Mouse (Mus musculus): ENCODE measurements around the gene Mki67. TPM values are rescaled to one million over a fixed set of nuclear protein-coding genes. Genes with fewer than 3 reads are reported as not detected.

Mki67 gene
- polyA plus RNA-seq, 1 experiment, result 4.6 TPM

- Histone ChIP-seq H3K27me3 (ENCODE audit: control insufficient read depth, insufficient read depth, low read length) (no peaks in the 10 kb centered on the region; the same call in 1 of the 2 replicates), H3K4me1 (ENCODE audit: control insufficient read depth, insufficient read depth, insufficient read length) (no peaks in the 10 kb centered on the region), H3K36me3 (ENCODE audit: control insufficient read depth, insufficient read depth, low read length) (no peaks in the 10 kb centered on the region), H3K27ac (ENCODE audit: insufficient read depth, low read length) (no peak overlapping the region), H3K4me3 (ENCODE audit: extremely low read depth, insufficient read depth, insufficient read length) (no peak overlapping the region)
- WGBS, result 66% methylated on average over 2 of the region's 2 CpGs
- no peak for TF ChIP-seq POLR2A (IDR thresholded peaks at IDR 0.05; ENCODE audit: low read depth, low read length)
- no peak for TF ChIP-seq CTCF (IDR thresholded peaks at IDR 0.05; ENCODE audit: extremely low read depth, insufficient read depth, insufficient read length, insufficient replicate concordance)
- DNase-seq (ENCODE audit: low read depth in 1 of 2, low spot score in 2 of 2), result no peak
These were observed 30.9 kb upstream of the Mki67 start for GRCm38 (mm10) chr7:135747072-135747471.

GRCm38 (mm10) chr7:135746528-135746927 lies 30.4 kb upstream of the Mki67 start:
- no peaks in the 10 kb centered on the region for H3K4me1 ChIP-seq (ENCODE audit: control insufficient read depth, insufficient read depth, insufficient read length)
- WGBS, result 52% methylated on average over 6 of the region's 6 CpGs
- no peak for DNase-seq (ENCODE audit: low read depth in 1 of 2, low spot score in 2 of 2)
- H3K4me3 ChIP-seq (ENCODE audit: extremely low read depth, insufficient read depth, insufficient read length), result no peak overlapping the region
- no peak for TF ChIP-seq POLR2A (IDR thresholded peaks at IDR 0.05; ENCODE audit: low read depth, low read length)
- no peak for TF ChIP-seq CTCF (IDR thresholded peaks at IDR 0.05; ENCODE audit: extremely low read depth, insufficient read depth, insufficient read length, insufficient replicate concordance)
- no peak overlapping the region for H3K27ac ChIP-seq (ENCODE audit: insufficient read depth, low read length)
- no peaks in the 10 kb centered on the region; the same call in none of the 2 replicates for H3K27me3 ChIP-seq (ENCODE audit: control insufficient read depth, insufficient read depth, low read length)
- no peaks in the 10 kb centered on the region for H3K36me3 ChIP-seq (ENCODE audit: control insufficient read depth, insufficient read depth, low read length)

DNA sequence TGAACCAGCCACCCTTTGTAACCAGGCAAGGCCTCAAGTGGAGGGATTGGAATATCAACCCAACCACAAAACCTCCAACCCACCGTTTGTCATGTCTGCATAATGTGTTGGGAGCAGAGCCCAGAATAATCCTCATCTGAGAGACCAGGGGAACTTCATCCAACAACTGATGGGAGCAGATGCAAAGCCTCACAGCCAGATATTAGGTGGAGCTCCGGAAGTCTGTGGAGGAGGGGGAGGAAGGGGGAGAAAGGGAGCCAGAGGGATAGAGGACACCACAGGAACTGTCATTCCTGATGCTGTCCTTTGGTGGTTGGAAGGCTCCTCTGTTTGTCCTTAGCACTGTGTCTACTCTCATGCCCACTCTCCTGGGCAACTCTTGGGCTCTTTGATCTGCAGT lies 28.9 kb upstream of the Mki67 start:
- H3K27ac ChIP-seq (ENCODE audit: insufficient read depth, low read length), result no peak overlapping the region
- H3K4me1 ChIP-seq (ENCODE audit: control insufficient read depth, insufficient read depth, insufficient read length), result no peaks in the 10 kb centered on the region
- no peak overlapping the region for H3K4me3 ChIP-seq (ENCODE audit: extremely low read depth, insufficient read depth, insufficient read length)
- H3K27me3 ChIP-seq (ENCODE audit: control insufficient read depth, insufficient read depth, low read length), result no peaks in the 10 kb centered on the region; the same call in none of the 2 replicates
- DNase-seq (ENCODE audit: low read depth in 1 of 2, low spot score in 2 of 2), result no peak
- no peaks in the 10 kb centered on the region for H3K36me3 ChIP-seq (ENCODE audit: control insufficient read depth, insufficient read depth, low read length)
- WGBS, result 38% methylated on average over 2 of the region's 2 CpGs
- no peak for TF ChIP-seq CTCF (IDR thresholded peaks at IDR 0.05; ENCODE audit: extremely low read depth, insufficient read depth, insufficient read length, insufficient replicate concordance)

DNA sequence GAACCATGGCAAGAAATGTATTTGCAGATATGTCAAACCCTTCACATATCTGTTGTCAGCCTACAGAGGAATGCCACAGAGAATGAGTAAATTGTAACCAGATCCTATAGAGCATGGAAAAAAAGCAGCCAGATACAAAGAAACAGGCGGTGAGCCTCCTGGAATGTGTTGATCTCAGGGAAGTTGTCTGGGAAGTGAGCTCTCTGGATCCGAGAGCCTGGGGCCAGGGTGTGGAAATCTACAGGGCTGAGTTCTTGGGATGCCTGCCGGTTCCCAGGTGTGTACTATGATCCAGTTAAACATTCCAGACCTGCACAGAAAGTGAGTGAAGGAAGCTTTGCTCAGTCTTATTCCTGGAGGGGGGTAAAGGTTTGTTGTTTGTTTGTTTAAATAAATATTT lies 24.3 kb upstream of the Mki67 start:
- H3K27ac ChIP-seq (ENCODE audit: insufficient read depth, low read length), result no peak overlapping the region
- no peak overlapping the region for H3K4me3 ChIP-seq (ENCODE audit: extremely low read depth, insufficient read depth, insufficient read length)
- no peak for TF ChIP-seq CTCF (IDR thresholded peaks at IDR 0.05; ENCODE audit: extremely low read depth, insufficient read depth, insufficient read length, insufficient replicate concordance)
- no peak for TF ChIP-seq POLR2A (IDR thresholded peaks at IDR 0.05; ENCODE audit: low read depth, low read length)
- H3K36me3 ChIP-seq (ENCODE audit: control insufficient read depth, insufficient read depth, low read length), result no peaks in the 10 kb centered on the region
- no peaks in the 10 kb centered on the region for H3K4me1 ChIP-seq (ENCODE audit: control insufficient read depth, insufficient read depth, insufficient read length)
- WGBS, result 87% methylated on average over 3 of the region's 3 CpGs
- H3K27me3 ChIP-seq (ENCODE audit: control insufficient read depth, insufficient read depth, low read length), result no peaks in the 10 kb centered on the region; the same call in none of the 2 replicates
- DNase-seq (ENCODE audit: low read depth in 1 of 2, low spot score in 2 of 2), result no peak

DNA sequence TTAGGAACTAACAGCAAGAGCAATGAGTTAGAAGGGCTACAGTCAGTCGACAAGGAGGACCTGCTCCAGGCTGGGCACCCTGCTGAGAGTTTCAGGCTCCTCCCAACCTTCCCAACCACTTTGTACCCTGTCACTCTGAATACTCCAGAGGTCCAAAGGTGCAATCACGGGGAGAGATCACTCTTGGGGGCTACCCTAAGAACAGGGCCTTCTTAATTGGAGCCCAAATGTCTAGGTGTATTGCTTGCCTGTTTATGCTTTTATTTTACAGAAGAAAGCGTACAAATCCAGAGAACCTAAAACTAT lies 20.4 kb upstream of the Mki67 start:
- H3K27me3 ChIP-seq (ENCODE audit: control insufficient read depth, insufficient read depth, low read length), result no peaks in the 10 kb centered on the region
- H3K4me1 ChIP-seq (ENCODE audit: control insufficient read depth, insufficient read depth, insufficient read length), result no peaks in the 10 kb centered on the region
- no peak overlapping the region for H3K4me3 ChIP-seq (ENCODE audit: extremely low read depth, insufficient read depth, insufficient read length)
- no peak overlapping the region for H3K27ac ChIP-seq (ENCODE audit: insufficient read depth, low read length)
- DNase-seq (ENCODE audit: low read depth in 1 of 2, low spot score in 2 of 2), result no peak
- TF ChIP-seq POLR2A (IDR thresholded peaks at IDR 0.05; ENCODE audit: low read depth, low read length), result no peak
- 49% methylated on average over 3 of the region's 3 CpGs for WGBS
- H3K36me3 ChIP-seq (ENCODE audit: control insufficient read depth, insufficient read depth, low read length), result no peaks in the 10 kb centered on the region

GRCm38 (mm10) chr7:135735691-135736580 lies 19.8 kb upstream of the Mki67 start:
- Histone ChIP-seq H3K4me3 (ENCODE audit: extremely low read depth, insufficient read depth, insufficient read length) (peak overlapping the region; percentile 35), H3K27ac (ENCODE audit: insufficient read depth, low read length) (no peak overlapping the region), H3K36me3 (ENCODE audit: control insufficient read depth, insufficient read depth, low read length) (no peaks in the 10 kb centered on the region), H3K4me1 (ENCODE audit: control insufficient read depth, insufficient read depth, insufficient read length) (no peaks in the 10 kb centered on the region), H3K27me3 (ENCODE audit: control insufficient read depth, insufficient read depth, low read length) (no peaks in the 10 kb centered on the region)
- DNase-seq (ENCODE audit: low read depth in 1 of 2, low spot score in 2 of 2), result peak; percentile 91
- 6% methylated on average over 31 of the region's 31 CpGs for WGBS
- TF ChIP-seq POLR2A (IDR thresholded peaks at IDR 0.05; ENCODE audit: low read depth, low read length) (no peak), CTCF (IDR thresholded peaks at IDR 0.05; ENCODE audit: extremely low read depth, insufficient read depth, insufficient read length, insufficient replicate concordance) (peak; percentile 96)

DNA sequence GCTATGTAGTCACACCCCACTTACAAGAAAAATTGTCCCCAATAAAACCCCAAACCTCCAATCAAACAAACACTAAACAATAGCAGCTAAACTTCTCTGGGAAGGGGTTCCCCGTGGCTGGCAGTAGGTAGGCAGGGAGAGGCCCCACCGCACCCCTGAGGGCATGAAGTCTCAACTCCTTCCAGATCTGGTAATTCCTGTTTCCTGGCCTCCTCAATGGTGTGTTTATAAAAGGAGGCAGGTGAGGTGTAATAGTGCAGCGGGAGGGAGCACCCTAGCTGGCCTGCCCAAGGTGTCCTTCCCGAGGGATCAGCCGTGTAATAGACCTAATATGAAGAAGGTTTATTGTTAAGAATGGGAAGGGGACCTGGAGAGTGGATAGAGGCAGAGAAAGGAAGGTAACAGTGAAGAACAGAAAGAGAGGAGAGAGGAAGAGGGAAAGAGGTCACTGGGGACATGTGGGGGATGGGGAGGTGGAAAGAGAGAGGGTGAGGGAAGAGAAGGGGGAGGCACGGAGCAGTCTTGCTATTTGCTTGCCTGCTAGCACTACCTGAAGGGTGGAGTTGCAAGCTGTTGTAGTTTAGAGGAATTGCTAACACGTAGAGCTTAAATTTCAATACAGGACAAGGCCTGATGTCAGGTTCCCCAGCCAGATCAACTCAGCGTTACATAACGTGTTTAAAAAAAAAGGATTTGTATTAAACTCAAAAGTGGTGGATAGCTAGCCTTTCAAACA lies 18.9 kb upstream of the Mki67 start:
- Histone ChIP-seq H3K4me1 (ENCODE audit: control insufficient read depth, insufficient read depth, insufficient read length) (no peaks in the 10 kb centered on the region), H3K27ac (ENCODE audit: insufficient read depth, low read length) (no peak overlapping the region), H3K36me3 (ENCODE audit: control insufficient read depth, insufficient read depth, low read length) (no peaks in the 10 kb centered on the region), H3K4me3 (ENCODE audit: extremely low read depth, insufficient read depth, insufficient read length) (no peak overlapping the region), H3K27me3 (ENCODE audit: control insufficient read depth, insufficient read depth, low read length) (no peaks in the 10 kb centered on the region)
- TF ChIP-seq POLR2A (IDR thresholded peaks at IDR 0.05; ENCODE audit: low read depth, low read length), result no peak
- TF ChIP-seq CTCF (IDR thresholded peaks at IDR 0.05; ENCODE audit: extremely low read depth, insufficient read depth, insufficient read length, insufficient replicate concordance), result no peak
- 85% methylated on average over 9 of the region's 9 CpGs for WGBS
- no peak for DNase-seq (ENCODE audit: low read depth in 1 of 2, low spot score in 2 of 2)

All from spleen, adult 2 months (tissue).